Mouse (Mus musculus): ENCODE results near the gene Olfr67. TPM values are rescaled to one million over a fixed set of nuclear protein-coding genes. Genes with fewer than 3 reads are reported as not detected.
"Not testable (repeated sequence)": the region's sequence is repeated elsewhere in the genome, so short reads cannot be mapped to it uniquely, and the experiment has no call there.

Gene Olfr67
- total RNA-seq (2014; rRNA removed) (not detected in 2 replicates), polyA plus RNA-seq (2015; fragmentation: Nextera tagmentation; extraction: Ambion mirVana) (not detected in 2 replicates)

DNA sequence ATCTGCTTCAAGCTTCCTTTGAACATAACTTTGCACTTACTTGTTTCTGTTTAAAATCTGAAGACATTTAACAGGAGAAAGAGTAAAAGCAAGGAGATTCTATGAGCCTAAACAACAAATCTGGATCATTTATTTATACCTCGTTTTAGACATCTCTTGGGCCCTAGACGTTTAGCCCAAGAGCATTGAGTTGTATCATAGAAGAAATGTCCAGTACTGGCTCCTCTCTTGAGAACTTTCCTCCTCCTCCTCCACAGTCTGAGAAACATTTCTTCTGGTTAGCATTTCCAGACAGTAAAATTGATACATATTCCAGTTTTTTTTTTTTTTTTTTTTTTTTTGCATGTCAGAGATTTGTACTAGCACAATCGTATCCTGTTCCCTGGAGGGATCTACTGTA is at the start of gene Olfr67:
Gene Olfr67 (minus strand): TSS at position 101 of the 400 bp plus-strand sequence.
- H3K4me3 ChIP-seq (ENCODE audit: low read depth, low read length) = no peak within 1 kb of the TSS
- TF ChIP-seq CTCF (IDR thresholded peaks at IDR 0.05; ENCODE audit: low read depth) = no peak
- H3K27me3 ChIP-seq (ENCODE audit: insufficient read depth, low read length) = no peaks in the 10 kb centered on the region
- H3K27ac ChIP-seq (ENCODE audit: low read depth, low read length) = no peak within 1 kb of the TSS
- H3K9ac ChIP-seq = no peak within 1 kb of the TSS
- 78% methylated on average over 3 of the region's 3 CpGs for WGBS
- H3K36me3 ChIP-seq (ENCODE audit: insufficient read depth) = no peaks in the 10 kb centered on the region
- ATAC-seq (no peak), DNase-seq (no peak)
- no peak within 1 kb of the TSS for H3K4me2 ChIP-seq (ENCODE audit: low read depth)
- no peaks in the 10 kb centered on the region for H3K4me1 ChIP-seq (ENCODE audit: insufficient read depth)
- no peaks in the 10 kb centered on the region for H3K9me3 ChIP-seq (ENCODE audit: low read length)

GRCm38 (mm10) chr7:103840268-103840667 is 48.6 kb upstream of the Olfr67 start, which contains the start of gene Hbb-bh2:
Gene Hbb-bh2 (minus strand): TSS chr7:103840520.
- WGBS = 70% methylated on average over 3 of the region's 3 CpGs
- H3K9me3 ChIP-seq (ENCODE audit: low read length) = no peaks in the 10 kb centered on the region
- no peak for TF ChIP-seq CTCF (IDR thresholded peaks at IDR 0.05; ENCODE audit: low read depth)
- DNase-seq (no peak), ATAC-seq (no peak)
- no peaks in the 10 kb centered on the region for H3K27me3 ChIP-seq (ENCODE audit: insufficient read depth, low read length)
- no peak within 1 kb of the TSS for H3K27ac ChIP-seq (ENCODE audit: low read depth, low read length)
- H3K4me2 ChIP-seq (ENCODE audit: low read depth) = no peak within 1 kb of the TSS
- H3K9ac ChIP-seq = no peak within 1 kb of the TSS
- H3K4me1 ChIP-seq (ENCODE audit: insufficient read depth) = no peaks in the 10 kb centered on the region
- no peaks in the 10 kb centered on the region for H3K36me3 ChIP-seq (ENCODE audit: insufficient read depth)
- H3K4me3 ChIP-seq (ENCODE audit: low read depth, low read length) = no peak within 1 kb of the TSS

DNA sequence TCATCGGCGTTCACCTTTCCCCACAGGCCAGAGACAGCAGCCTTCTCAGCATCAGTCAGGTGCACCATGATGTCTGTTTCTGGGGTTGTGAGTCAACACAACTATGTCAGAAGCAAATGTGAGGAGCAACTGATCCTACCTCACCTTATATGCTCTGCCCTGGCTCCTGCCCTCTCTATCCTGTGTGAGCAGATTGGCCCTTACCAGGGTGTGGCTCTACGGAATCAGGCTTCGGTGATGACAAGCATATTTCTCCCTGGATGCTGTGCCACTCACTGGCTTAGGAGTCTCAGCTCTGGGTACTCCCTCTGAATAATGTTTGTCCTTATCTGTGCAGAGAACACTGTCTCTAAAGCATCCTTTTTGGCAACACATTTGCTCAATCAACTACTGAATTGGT is 36.2 kb upstream of the Olfr67 start, which contains the start of gene Hbb-bs:
Gene Hbb-bs (minus strand): TSS at position 289 of the 400 bp plus-strand sequence.
- Histone ChIP-seq H3K9me3 (ENCODE audit: low read length) (no peaks in the 10 kb centered on the region), H3K4me3 (ENCODE audit: low read depth, low read length) (no peak within 1 kb of the TSS), H3K9ac (no peak within 1 kb of the TSS), H3K27me3 (ENCODE audit: insufficient read depth, low read length) (no peaks in the 10 kb centered on the region), H3K36me3 (ENCODE audit: insufficient read depth) (no peaks in the 10 kb centered on the region), H3K4me1 (ENCODE audit: insufficient read depth) (no peaks in the 10 kb centered on the region), H3K27ac (ENCODE audit: low read depth, low read length) (no peak within 1 kb of the TSS), H3K4me2 (ENCODE audit: low read depth) (no peak within 1 kb of the TSS)
- no peak for TF ChIP-seq CTCF (IDR thresholded peaks at IDR 0.05; ENCODE audit: low read depth)
- WGBS = 96% methylated on average over 4 of the region's 4 CpGs
- ATAC-seq = no peak
- DNase-seq = no peak

- H3K36me3 ChIP-seq (ENCODE audit: insufficient read depth); ATAC-seq: not testable (repeated sequence)
- no CpG with 5 or more reads among the region's 2 CpGs for WGBS
These were observed 35.5 kb upstream of the Olfr67 start for GRCm38 (mm10) chr7:103827139-103827538.

GRCm38 (mm10) chr7:103826255-103826887 is 34.8 kb upstream of the Olfr67 start:
- no peak overlapping the region for H3K27ac ChIP-seq (ENCODE audit: low read depth, low read length)
- no peaks in the 10 kb centered on the region for H3K27me3 ChIP-seq (ENCODE audit: insufficient read depth, low read length)
- H3K4me1 ChIP-seq (ENCODE audit: insufficient read depth) = no peaks in the 10 kb centered on the region
- H3K4me3 ChIP-seq (ENCODE audit: low read depth, low read length) = no peak overlapping the region
- no peak overlapping the region for H3K4me2 ChIP-seq (ENCODE audit: low read depth)
- no peak overlapping the region for H3K9ac ChIP-seq
- H3K9me3 ChIP-seq (ENCODE audit: low read length) = no peaks in the 10 kb centered on the region
- ATAC-seq = no peak
- 64% methylated on average over 3 of the region's 3 CpGs for WGBS
- no peak for DNase-seq
- no peaks in the 10 kb centered on the region for H3K36me3 ChIP-seq (ENCODE audit: insufficient read depth)
- TF ChIP-seq CTCF (IDR thresholded peaks at IDR 0.05; ENCODE audit: low read depth) = no peak

More at GRCm38 (mm10) chr7:103827139-103827538, 35.5 kb upstream of the Olfr67 start:
- not testable (repeated sequence) for H3K9me3 ChIP-seq (ENCODE audit: low read length); H3K4me3 ChIP-seq (ENCODE audit: low read depth, low read length); H3K4me2 ChIP-seq (ENCODE audit: low read depth); H3K9ac ChIP-seq; H3K27me3 ChIP-seq (ENCODE audit: insufficient read depth, low read length); H3K27ac ChIP-seq (ENCODE audit: low read depth, low read length); H3K4me1 ChIP-seq (ENCODE audit: insufficient read depth); DNase-seq

- WGBS = 91% methylated on average over 3 of the region's 3 CpGs
- no peak for ATAC-seq
These were observed 34.1 kb upstream of the Olfr67 start for GRCm38 (mm10) chr7:103825536-103826254.

DNA sequence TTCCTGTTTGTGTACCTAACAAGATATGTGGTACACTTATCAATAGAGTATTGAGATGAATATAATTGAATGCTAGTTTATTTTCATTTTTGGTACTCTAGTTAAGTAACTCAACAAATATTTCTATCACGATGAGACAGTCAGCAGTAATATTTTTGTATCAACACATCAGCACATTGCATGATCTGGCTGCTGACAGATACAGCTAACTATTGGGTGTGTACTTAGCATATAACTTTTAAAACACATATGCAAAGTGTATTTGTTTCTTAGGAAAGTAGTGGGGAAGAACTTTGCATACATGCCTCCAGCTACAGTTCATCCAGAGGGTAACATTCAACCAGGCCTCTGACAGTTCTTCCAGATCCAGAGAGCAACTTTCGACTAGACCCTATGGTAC is 33.0 kb upstream of the Olfr67 start:
- Histone ChIP-seq H3K27me3 (ENCODE audit: insufficient read depth, low read length) (no peaks in the 10 kb centered on the region), H3K4me2 (ENCODE audit: low read depth) (no peak overlapping the region), H3K4me3 (ENCODE audit: low read depth, low read length) (no peak overlapping the region), H3K36me3 (ENCODE audit: insufficient read depth) (no peaks in the 10 kb centered on the region), H3K9me3 (ENCODE audit: low read length) (no peaks in the 10 kb centered on the region), H3K4me1 (ENCODE audit: insufficient read depth) (no peaks in the 10 kb centered on the region), H3K9ac (no peak overlapping the region), H3K27ac (ENCODE audit: low read depth, low read length) (no peak overlapping the region)
- no peak for TF ChIP-seq CTCF (IDR thresholded peaks at IDR 0.05; ENCODE audit: low read depth)
- no peak for ATAC-seq
- WGBS = 74% methylated on average over 2 of the region's 2 CpGs
- DNase-seq = no peak

More at GRCm38 (mm10) chr7:103825536-103826254, 34.1 kb upstream of the Olfr67 start:
- DNase-seq = no peak
- Histone ChIP-seq H3K4me3 (ENCODE audit: low read depth, low read length) (no peak overlapping the region), H3K9me3 (ENCODE audit: low read length) (no peaks in the 10 kb centered on the region), H3K27ac (ENCODE audit: low read depth, low read length) (no peak overlapping the region), H3K9ac (no peak overlapping the region), H3K27me3 (ENCODE audit: insufficient read depth, low read length) (no peaks in the 10 kb centered on the region), H3K4me1 (ENCODE audit: insufficient read depth) (no peaks in the 10 kb centered on the region), H3K4me2 (ENCODE audit: low read depth) (no peak overlapping the region), H3K36me3 (ENCODE audit: insufficient read depth) (no peaks in the 10 kb centered on the region)
- TF ChIP-seq CTCF (IDR thresholded peaks at IDR 0.05; ENCODE audit: low read depth) = no peak

DNA sequence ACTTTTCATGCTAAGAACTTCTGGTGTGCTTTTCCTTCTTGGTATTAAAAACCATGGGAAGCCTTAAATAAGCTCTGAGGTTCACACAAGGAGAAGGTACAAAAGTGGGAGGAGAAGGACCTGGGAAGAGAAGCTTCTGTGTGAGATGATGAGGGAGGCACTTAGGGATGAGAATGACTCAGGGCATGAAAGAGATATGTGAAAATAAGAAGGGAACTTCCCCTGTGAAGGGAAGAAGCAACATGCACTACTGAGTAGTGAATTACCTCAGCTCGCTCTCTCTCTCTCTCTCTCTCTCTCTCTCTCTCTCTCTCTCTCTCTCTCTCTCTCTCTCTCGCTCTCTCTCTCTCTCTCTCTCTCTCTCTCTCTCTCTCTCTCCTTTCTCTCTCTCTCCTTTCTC is 23.5 kb upstream of the Olfr67 start:
- not testable (repeated sequence) for H3K4me3 ChIP-seq (ENCODE audit: low read depth, low read length); H3K4me1 ChIP-seq (ENCODE audit: insufficient read depth); H3K27me3 ChIP-seq (ENCODE audit: insufficient read depth, low read length); H3K4me2 ChIP-seq (ENCODE audit: low read depth); H3K27ac ChIP-seq (ENCODE audit: low read depth, low read length); DNase-seq; ATAC-seq; H3K9ac ChIP-seq; H3K9me3 ChIP-seq (ENCODE audit: low read length); H3K36me3 ChIP-seq (ENCODE audit: insufficient read depth)
- WGBS = 91% methylated on average over 1 of the region's 2 CpGs
